Mouse (Mus musculus) 3134 (cell line): ENCODE results near the gene Npffr2.
"Not testable (repeated sequence)": the region's sequence is repeated elsewhere in the genome, so short reads cannot be mapped to it uniquely, and the experiment has no call there.

ENCODE experiments used
- DNase-seq: peaks from one replicate; pipeline ENCODE4 v3.0.0-alpha.2; 2011; ENCODE audit warnings: low spot score; ENCODE audit not compliant: insufficient read length; ENCODE audit errors: extremely low read depth

Npffr2 gene

DNA sequence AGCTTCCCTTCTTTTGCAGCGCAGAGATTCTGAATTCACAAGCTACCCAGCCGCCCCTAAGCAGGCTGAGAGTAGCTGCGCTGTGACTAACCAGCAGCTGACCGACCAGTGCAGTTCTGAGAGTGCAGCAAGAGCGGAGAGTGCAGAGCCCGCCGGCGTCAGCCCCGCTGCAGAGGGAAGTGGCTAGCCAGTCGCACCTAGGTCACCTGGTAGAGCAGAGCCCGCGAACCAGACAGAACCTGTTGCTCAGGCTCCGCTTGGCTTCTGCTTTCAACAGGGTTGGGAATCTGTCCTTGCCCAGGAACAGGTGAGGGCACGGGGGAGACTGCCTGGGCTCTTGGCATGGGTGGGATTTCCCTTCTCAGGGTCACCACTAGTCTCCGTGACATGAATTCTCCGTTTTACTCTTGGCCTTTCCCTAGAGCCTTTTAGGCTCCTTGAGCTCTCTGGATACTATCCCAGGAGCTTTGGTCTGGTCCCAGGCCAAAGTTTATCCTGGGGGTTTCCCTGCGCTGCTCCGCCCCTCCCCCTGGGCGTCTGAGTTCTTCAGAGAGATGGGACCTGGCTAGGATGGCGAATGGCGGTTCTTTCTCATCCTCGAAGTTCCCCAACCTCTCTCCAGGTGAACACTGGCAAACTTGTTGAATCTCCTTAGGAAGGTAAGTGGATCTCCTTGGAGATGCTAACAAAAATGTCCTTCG is at the start of gene Npffr2:
TSS of gene Npffr2 (plus strand) at position 552 of the 701 bp plus-strand sequence.
- no peak for DNase-seq

GRCm38 (mm10) chr5:89492560-89492959 is 34.7 kb upstream of the Npffr2 start:
- no peak for DNase-seq

GRCm38 (mm10) chr5:89500182-89500581 is 27.0 kb upstream of the Npffr2 start:
- DNase-seq, result no peak

DNA sequence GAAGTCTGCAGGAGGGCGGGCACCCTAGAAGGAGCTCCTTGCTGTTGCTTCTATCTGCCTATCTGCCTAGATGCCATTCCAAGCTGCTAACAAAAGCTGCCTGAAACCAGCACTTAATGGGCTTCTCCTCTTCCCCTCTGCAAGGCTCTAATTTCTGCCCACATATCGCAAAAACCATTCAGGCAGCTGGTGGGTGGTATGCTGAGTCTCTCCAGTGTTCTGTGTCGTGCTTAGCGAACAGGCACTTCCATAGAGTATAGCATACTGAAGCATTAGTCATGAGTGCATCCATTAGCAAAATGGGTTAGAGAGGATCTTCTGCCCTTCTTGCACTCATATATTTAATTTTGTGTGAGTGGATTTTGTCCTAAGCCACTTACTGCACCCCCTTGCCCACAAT is 8.6 kb upstream of the Npffr2 start:
- no peak for DNase-seq

DNA sequence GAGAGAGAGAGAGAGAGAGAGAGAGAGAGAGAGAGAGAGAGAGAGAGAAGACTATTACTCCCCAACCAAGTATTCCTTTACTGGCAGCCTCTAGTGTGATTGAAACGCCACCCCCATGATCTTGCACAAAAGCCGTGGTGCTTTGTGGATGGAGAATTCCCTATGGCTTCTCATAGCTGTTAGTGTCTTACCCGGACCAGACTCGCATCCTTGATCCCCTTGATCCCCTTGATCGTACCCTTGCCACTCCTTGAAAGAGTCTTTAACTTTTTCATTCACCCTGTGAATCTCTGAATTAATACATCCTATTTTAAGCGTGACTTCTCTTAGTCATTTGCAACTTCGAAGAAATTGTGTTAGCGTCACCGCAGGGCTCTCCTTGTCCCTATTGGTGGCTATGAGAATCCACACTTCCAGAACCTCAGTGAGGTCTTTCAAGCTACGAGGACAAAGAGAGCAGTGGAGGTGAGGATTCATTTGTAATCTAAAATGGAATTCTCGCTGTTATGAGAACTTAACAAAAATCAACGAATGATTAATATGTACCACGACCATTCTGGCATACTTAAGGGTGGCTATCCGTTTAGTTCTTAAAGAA is 949 bp upstream of the Npffr2 start:
- no peak for DNase-seq

DNA sequence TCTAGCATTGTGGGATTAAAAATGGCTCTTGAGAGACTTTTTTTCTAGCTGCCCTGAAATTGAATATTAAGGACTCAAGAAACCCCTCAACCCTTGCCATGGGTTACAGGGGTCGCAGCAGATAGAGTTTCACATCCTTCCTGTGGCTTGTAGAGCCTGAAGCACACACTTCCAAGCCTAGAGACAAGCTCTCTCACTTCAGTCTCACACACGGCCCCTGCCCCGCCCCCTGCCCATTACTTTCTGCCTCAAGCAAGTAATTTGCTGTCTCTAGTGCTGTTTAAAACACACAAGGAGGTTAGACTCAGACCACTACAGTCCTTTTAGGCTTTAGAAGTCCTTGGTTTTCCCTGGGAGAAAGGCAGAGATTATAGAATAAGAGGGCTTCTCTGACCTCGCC is 1.7 kb downstream of the Npffr2 start:
- no peak for DNase-seq

DNA sequence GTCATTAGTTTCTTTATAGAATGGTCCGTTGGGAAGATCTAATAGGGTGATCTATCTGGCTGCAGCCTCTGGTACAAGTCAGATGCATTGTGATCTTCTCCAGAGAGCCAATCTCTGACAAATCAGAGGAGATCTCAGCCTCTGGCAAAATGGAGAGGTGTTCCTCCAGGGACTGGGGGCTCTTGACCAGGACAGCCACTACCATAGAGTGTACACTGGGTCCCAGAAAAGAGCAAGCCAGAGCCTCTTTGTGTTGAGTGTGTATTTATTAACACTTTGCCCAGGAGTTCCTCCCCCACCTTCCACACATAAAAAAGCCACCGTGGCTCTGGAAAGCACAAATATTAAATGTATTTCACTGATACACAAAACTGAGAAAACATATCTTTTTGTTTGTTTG is 2.2 kb downstream of the Npffr2 start:
- no peak for DNase-seq

DNA sequence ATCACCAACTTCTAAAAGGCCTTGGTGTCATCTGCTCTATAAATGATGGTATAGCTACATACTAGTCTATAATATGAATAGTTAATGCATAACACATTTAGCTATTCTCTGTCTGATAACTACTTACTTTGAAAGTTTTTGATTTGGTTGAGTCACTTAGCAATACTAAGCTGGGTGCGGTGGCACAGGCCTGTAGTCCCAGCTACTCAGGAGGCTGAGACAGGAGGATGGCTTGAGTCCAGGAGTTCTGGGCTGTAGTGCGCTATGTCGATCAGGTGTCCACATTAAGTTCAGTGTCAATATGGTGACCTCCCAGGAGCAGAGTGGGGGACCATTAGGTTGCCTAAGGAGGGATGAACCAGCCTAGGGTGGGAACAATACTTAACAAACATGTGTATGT is 8.8 kb downstream of the Npffr2 start:
- no peak for DNase-seq

DNA sequence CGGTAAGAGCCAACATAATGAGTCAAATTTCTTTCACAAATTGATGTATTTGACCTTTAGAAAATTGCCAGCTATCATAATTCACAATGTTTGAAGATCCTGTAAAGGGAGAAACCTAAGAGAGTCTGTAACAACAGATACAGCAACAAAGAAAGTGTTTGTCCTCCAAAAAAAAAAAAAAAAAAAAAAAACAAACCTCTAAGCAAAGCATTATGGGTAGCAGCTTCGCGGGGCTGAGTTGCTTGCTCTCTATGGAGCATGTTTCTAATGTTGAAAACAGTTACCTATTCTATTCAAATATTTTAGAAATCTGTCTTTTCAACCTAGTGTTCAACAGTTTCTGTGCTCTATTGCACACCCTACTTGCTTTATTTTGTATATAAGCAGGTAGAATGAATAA is 15.2 kb downstream of the Npffr2 start:
- no peak for DNase-seq

DNA sequence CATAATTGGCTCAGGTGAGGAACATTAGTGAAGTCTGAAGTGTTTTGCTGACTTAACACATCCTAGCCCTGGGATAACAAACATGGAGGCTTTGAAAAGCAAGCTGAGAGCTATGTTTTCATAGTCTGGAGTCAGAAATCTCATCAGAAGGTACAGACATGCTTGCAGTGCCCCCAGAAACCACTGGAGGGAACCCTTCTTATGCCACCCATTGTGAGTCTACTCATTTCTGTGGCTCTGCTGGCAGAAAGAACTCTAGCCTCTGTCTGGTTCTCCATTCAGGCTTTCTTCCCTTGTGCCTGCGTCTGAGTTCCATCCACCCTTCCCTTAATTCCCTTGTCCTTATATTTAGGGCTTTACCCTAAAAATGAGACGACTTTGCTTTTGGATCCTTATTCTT is 16.2 kb downstream of the Npffr2 start:
- DNase-seq, result no peak

DNA sequence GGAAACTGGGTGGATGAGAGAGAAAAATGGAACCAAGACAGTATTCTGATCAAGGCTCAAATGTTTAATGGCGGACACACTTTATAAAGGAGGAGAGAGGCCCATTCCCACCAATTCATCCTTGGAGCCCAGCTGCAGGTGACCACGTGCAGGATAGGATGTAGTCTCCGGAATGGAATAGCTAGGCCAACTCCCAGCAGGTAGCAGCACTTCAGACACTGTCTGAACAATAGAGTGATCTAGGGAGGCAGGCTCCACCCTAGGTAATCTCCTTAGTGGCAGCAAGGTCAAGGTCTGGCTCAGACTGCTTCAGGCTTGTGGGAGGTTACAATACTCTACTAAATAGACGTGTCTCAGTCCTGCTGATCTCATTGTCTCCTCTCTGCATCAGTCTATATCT is 31.9 kb downstream of the Npffr2 start:
- DNase-seq, result not testable (repeated sequence)

DNA sequence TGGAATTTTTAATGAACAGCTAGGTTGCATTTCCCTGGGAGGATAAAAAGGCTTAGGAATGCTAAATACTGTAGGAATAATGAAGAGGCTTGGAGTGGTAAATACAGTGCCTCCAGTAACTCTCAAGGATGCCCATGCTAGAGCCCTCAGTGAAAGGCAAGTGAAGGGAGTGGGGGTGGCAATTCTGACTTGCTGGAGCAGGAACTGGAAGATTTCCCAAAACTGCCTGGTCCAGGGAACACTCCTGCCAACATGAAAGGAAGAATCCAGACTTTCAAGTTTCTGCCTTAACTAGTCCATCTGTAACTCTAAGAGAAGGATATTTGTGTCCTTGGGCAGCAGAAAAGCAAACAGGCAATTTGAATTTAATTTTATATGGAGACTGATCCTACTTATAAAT is 34.2 kb downstream of the Npffr2 start:
- no peak for DNase-seq

DNA sequence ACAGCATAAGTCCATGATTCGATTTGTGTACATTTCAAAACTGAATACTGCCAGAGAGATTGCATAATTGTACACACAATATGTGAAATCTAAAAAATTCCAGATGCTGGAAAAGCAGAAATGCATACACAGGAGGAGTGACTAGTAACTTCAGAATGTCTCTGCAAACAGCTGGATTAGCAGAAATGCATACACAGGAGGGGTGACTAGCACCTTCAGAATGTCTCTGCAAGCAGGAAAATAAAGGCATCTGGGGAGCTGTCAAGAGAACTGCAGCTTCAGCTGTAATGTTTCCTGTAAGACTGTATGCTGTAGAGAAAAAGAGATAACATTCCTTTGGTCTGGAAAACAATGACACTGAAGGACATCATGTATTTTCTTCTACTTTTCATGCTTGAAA is 51.4 kb downstream of the Npffr2 start:
- no peak for DNase-seq

DNA sequence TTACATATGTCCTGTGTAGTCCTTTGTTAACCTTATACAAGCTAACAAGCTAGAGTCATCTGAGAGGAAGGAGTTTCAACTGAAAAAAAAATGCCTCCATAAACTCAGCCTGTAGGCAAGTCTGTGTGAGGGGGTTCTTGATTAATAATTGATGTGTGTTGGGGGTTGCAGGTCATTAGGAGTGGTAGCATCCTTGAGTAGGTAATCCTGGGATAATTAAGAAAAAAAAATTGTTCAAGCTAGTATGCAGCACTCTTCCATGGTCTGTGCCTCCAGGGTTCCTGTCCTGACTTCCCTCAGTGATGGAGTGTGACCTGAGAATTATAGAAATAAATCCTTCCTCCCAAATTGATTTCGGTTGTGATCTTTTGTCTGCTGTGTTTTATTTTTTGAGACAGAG is 52.0 kb downstream of the Npffr2 start:
- DNase-seq, result no peak

DNA sequence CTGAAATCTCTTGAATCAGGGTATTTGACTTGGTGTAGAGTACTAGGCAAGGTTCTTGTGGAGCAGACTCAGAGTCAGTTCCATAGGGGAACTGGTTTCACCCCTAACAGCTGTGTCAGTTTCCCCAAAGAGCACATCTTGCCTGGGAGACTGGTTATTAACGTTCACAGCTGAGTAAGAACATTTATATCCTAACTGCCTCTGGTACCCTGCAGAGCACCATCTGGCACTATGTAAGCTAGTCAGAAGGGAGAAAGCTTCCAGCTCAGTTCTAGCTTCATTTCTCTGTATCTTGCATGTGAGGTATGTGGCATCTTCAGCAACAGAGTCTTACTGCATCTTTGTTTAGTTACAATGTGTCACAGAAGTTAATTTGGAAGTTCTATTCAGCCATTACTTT is 53.9 kb downstream of the Npffr2 start:
- DNase-seq, result no peak

GRCm38 (mm10) chr5:89581742-89582366 is 54.6 kb downstream of the Npffr2 start:
- no peak for DNase-seq

- no peak for DNase-seq
Observed at GRCm38 (mm10) chr5:89585021-89585420, 57.8 kb downstream of the Npffr2 start.

DNA sequence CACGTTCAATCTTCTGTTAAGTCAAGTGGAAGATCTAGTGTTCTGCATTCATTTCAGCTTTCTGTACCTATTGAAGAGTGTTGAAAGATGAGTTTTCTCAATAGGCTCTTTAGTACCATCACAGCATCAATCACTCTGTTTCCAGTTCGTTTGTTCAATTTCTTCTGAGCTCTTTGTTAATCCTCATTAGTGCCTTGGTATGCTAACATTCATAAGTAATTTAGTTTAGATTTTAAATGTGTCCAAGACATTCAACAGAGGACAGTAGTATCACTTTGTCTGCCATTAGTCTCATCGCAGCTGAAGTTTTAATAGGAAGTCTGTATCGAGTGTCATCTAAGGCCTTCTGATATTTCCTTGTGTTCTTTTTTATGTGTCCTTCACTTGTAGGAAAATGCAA is 65.1 kb downstream of the Npffr2 start:
- DNase-seq, result no peak

- DNase-seq, result no peak
Observed at GRCm38 (mm10) chr5:89611322-89612015, 84.2 kb downstream of the Npffr2 start.

DNA sequence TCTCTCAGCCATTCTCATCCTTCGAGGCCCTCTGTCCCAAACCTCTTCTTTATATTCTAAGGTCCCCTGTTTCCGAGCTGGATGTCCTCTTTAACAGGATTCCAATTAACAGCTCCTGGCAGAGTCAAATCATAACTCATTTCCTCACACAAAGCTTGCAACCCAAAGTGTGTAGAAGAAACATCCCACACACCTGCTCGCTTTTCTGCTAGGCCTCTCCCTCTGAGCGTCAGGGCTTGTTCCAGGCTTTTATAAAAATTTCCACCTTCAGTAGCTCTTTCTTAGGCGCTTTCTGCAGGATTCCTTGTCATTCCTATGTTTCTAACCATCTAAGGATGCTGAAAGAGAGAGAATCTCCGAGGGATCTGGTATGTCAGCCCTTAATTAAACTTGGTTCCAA is 85.0 kb downstream of the Npffr2 start:
- DNase-seq, result no peak

GRCm38 (mm10) chr5:89631599-89631998 is 104.4 kb downstream of the Npffr2 start:
- DNase-seq, result no peak
